Mouse (Mus musculus) right cerebral cortex, postnatal 10 days (tissue): ENCODE results near the gene Iffo2.
A peak's percentile ranks its signal among the peaks of the same experiment; 100 is the strongest.

ENCODE experiments used
- DNase-seq, 2 experiments: peaks; one replicate each; pipeline ENCODE4 v3.0.0; 2021; ENCODE audit warnings: low spot score in 2 of 2

Iffo2 gene

GRCm38 (mm10) chr4:139581427-139582051 lies 51.2 kb downstream of the Iffo2 start:
- no peak for DNase-seq

- no peak for DNase-seq
These were observed 52.0 kb downstream of the Iffo2 start for GRCm38 (mm10) chr4:139582346-139582745.

DNA sequence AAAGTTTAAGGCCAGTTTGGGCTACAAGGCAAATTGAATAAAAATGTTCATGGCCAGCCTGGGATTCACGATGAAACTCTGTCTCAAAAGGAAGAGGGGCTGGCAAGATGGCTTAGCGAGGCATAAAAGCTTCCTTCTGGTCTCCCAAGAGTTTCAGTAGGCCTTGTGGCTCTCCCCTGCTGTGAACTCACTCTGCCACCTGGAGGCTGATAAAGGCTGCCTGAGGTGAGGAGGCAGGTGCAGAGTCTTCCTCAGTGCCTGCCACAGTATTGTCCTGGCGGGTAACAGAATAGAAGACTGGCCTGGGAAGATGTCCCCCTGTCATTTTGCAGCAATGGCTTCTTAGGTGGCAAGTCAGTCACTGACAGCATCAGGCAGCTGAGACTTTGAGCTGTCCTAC lies 52.6 kb downstream of the Iffo2 start:
- DNase-seq, result no peak

DNA sequence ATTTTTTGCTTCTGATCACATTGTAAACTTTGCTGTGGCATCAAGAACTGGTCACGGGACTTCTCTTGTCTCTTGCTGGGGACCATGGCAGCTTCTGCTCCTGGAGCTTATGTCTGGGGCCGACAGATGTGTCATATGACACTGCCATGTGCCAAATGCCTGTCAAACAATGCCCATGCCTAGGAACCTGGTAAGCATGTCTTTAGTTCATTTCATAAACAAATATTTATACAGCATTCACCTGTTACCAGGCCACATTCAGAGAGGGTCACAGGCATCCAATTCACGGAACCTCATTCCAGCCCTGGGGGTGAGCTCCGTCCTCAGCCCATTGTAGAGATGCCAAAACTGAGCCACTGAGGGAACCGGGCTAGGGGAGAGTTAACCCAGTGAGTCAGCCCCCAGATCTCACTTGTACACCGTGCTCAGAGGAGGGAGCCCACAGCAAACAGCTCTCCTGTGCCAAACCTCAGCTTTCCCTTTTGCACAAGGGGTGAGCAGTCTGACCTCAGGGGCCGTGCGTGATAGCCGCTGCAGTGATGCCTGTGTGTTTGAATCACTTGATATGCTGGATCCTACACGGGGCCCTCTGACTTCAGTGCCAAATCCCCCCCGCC lies 53.4 kb downstream of the Iffo2 start:
- no peak for DNase-seq

DNA sequence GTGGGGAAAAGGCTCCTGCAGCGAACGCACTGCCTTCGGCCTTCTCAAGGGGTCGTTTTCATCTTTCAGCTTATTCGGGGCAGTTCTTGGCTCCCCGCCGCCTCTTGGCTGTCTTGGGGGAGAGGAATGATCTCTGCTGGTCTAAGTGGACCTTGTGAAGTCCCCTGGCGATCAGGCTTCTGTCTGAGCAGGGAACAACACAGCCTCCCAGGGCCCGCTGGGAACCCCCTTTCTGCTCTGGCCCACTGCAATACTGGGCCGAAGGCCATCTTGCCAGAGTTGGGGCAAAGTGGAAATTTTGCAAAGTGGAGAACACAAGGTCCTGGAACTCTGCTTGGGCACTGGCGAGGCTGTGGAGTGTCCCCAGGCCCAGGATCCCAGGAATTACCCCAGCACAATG lies 54.4 kb downstream of the Iffo2 start:
- DNase-seq, result no peak

DNA sequence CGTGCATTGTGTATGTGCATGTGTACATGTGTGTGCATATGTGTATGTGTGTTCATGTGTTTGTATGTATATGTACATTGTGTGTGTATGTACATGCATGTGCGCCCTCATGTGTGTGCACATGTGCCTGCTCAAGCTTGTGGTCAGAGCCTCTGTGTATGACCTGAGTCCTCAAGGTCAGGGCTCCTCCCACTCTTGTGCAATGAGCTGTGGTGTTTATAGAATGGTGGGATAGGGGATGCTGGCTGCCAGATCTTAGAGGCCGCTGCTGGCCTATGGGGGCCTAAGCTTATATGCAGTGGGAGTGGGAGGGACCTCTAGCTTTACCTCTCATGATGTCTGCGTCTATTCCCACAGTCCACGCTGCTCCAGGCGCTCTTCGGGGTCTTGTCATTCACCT lies 55.4 kb downstream of the Iffo2 start:
- DNase-seq, result no peak

GRCm38 (mm10) chr4:139587370-139587769 lies 57.0 kb downstream of the Iffo2 start:
- no peak for DNase-seq

DNA sequence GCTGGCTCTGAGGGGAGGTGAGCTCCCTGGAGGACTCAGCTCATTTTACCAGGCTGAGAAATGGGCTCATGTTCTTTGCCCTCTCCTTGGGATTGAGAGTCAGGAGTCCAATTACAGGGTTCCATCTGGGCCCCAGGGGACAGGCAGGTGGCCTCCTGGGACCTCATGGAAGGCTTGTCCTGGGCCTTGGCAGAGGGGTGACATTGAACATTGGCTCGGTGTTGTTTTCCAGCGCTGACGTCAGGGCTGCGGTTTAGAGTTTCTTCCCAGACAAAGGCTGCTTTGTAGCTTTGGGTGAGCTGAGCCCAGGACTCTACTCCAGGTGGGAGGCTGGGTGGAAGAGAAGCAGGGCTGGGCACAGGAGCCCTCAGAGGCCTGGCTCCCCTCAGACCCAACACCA lies 57.4 kb downstream of the Iffo2 start:
- DNase-seq, result no peak

DNA sequence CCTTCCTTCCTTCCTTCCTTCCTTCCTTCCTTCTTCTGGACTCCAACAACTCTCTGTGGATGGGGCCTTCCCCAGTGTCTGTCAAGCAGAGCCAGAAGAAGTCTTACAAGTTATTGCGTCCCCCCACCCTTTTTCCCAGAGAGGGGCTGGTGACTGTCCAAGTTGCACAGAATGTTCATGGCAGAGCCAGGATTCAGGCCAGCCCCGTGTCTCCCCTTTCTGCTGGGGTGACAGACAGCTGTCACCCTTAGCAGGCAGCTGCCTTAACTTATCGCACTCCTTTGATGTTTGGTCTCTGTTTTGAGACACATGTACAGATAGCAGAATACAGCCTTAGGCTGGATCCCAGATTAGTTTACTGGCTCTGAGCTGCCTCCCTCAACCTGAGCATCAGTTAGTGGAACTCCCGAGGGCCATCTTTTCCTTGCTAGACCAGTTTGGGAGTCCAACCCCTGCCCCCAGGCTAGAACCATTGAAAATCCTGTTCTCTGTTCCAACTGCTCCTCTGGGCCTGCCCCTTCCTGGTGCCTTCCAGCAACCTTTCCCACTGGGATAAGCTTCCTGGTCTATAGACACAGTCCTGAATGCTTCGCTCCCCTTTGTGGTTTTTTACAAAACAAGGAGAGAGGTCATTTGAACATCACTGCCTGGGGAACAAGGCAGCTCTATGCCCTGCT lies 59.1 kb downstream of the Iffo2 start:
- DNase-seq, result no peak

GRCm38 (mm10) chr4:139590446-139590845 lies 60.1 kb downstream of the Iffo2 start:
- no peak for DNase-seq

GRCm38 (mm10) chr4:139592895-139593294 lies 62.5 kb downstream of the Iffo2 start:
- DNase-seq, result no peak

GRCm38 (mm10) chr4:139593383-139593782 lies 63.0 kb downstream of the Iffo2 start:
- no peak for DNase-seq

GRCm38 (mm10) chr4:139594062-139594461 lies 63.7 kb downstream of the Iffo2 start:
- DNase-seq, result no peak

DNA sequence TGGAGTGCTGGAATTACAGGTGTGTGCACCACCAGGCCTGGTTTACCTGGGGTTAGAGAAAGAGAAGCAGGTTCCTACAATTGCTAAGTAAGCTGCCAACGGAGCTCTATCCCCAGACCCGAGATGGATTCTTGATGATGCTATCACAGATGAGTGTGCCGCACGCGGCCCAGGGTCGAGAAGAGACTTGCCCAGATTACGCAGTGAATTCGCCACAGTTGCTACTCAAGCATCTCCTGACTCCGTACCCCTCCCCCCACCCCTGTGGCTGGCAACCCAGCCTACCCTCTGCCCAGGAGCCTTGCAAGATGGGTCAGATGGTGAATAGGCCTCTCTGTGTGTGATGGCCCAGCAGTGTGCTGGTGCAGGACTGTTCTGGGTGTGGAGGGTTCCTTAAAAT lies 66.4 kb downstream of the Iffo2 start:
- DNase-seq, result no peak

DNA sequence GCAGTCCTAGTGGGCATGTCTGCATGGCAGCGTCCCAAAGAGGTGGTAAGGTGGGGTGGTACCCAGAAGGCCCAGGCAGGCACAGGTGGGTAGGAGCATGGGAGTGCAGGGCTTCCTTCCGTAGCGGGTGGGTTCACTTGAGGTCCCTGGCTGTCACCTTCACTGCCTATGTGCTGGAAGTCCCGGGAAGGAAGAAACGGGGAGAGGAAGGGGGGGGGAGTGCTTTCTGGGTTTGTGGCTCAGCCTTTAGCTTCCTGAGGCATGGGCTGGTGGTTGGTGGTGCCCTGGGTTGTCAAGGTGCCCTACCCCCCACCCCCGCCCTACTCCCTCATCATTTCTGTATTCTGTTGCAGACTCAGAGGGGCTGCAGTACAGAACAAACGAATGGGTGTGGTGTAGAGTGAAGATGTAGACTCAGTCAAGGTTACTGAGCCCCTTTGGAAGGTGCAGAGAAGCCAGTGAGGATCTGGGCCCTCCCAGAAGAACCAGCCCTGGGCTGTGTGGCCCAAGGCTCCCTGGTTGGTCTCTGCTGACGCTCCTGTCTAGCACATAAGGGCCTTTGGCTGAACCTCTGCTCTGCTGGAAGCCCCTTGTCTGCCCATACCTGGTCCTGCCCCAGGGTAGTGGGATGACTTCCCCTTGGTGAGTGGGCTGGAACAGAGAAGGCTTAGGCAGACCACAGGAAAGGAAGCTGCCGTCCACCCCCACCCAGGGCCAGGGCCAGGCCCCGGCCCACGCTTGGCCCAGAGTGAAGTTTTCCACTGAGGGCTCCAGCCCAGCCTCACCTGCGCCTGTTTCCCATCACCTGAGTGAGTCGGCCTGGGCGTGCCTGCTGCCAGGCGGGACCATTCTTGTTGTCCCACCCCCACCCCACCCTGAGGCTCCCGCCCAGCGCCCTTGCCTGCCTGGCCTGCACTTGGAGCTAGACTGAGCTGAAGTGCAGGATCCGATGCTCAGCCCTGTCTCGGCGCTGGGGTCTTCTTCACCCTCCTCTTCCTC lies 67.2 kb downstream of the Iffo2 start:
- DNase-seq, result no peak

DNA sequence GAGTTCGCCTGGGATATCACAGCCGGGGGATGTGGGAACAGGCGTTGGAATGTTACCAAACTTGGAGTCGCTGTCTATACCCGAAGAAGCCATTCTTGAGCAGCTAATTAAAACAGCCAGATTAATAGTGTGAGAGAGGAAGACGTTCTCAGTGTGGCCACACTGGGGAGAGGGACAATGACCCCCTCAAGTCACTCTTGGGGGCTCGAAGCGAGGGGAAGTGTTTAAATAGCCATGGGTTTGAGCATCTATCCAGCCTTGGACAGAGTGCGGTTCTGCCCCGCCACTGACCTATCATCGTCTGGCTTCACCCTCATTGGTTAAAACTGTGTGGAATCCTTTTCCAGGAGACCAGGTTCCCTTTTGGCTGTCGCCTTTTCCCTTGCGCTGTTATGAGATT lies 68.0 kb downstream of the Iffo2 start:
- no peak for DNase-seq

GRCm38 (mm10) chr4:139598950-139599518 lies 68.7 kb downstream of the Iffo2 start:
- DNase-seq, result peak; percentile 83 to 86

DNA sequence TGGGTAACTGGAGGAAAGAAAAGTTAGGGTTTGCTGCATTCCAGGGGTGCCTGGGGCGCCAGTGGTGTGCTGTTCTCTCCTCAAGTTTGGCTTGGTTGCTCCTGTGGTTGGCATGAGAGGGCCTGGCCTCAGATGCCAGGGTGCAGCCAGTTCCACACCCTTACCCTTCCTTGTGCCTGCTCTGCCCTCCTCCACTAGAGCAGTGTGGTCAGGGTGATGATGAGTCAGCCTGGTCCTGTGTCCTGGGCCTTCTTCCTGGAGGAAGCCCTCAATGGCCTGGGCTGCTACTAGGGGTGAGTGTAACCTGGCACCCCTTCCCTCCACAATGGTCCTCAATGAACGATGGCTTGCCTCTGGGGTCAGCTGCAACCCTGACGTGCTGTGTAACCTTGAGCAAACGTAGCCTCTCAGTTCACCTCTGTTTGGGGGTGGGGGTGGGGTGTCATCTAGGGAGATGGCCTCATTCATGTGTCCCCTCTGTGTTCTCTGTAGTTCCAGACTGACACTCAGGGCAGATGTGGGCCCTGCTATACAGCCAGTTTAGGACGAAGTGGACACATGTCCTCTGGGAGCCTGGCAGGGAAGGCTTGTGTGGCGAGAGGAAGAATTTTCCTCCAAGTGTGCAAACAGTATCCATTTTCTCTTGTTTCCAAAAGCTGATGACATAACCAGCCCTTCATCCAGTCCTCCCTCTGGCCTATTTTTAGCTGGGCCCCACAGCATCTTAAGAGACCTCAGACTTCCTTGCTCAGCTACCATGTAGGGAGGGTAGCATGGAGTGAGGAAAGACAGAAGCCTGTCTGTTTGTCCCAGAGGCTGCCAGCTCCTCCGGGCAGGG lies 71.4 kb downstream of the Iffo2 start:
- DNase-seq, result no peak

DNA sequence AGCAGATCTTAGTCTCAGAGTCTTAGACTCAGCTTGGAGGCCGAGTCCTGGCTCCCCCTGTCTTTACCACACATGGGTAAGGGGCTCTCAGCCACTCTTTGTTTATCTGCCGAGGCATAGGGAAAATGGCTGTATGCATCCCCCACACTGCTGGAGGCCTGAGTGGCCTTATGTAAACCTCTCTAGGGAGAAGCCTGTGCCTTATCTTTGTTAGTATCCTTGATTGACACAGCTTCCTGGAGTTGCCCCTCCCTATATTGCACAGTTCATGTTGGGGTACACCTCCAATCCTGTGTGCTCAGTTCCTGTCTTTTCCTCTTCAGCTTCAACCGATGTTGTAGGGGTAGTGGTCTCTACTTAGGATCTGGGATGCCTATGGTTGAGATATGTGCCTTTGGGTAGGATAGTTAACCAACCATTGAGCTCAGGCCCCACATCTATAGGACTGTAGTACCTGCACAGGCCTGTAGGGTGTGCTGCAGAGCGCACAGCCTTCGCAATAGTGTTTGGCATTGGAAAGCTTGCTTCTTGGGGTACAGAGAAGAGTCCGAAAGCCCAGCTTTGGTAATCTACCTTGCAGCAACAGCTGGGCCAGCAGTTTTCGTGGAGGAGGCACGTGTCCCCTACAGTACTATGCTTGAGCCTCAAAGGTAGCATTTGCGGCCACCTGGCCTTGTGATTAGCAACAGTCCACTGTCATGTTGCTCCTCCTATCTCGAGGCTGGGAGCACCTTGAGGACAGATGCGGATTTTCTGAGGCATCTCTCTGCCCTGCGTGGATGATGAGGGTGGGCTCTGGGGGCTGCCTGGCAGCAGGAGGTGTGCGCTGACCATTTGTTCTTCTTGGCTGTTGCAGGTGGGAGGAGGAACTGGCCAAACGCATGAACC lies 72.3 kb downstream of the Iffo2 start, which contains the start of gene Gm21969:
TSS of gene Gm21969 (plus strand) at position 830 of the 888 bp plus-strand sequence.
- DNase-seq, result no peak

- DNase-seq, result no peak
These were observed 74.9 kb downstream of the Iffo2 start for GRCm38 (mm10) chr4:139605216-139605615.
